Mouse (Mus musculus) liver, embryonic 11.5 days (tissue): ENCODE measurements at regions not wholly inside any gene's neighbourhood (a gene's known extent, or its start where the extent isn't known, plus 50 kb on each side); places are given as distances from the start of the nearest gene placed in this dataset.

Source experiments
- ATAC-seq: fragments of 200-750 bp; cut with Nextera tagmentation; replicated peaks from 2 replicates; pipeline ENCODE4 v1.8.0; 2017; ENCODE audit warnings: moderate number of reproducible peaks, mild to moderate bottlenecking, moderate TSS enrichment, moderate library complexity; ENCODE audit not compliant: low FRiP score
- DNase-seq: peaks from one replicate; pipeline ENCODE4 v3.0.0-alpha.2; 2017; ENCODE audit warnings: low spot score
- H3K27ac ChIP-seq: fragments of 300-500 bp; sonication (generic); 2 replicates; pipeline ENCODE4 v1.5.1; 2014; ENCODE audit warnings: mild to moderate bottlenecking, low read depth, low read length, control low read depth
- H3K27me3 ChIP-seq: fragments of 300-500 bp; sonication (generic); replicated peaks from 2 replicates; pipeline ENCODE4 v1.6.1; 2014; ENCODE audit warnings: low read length, mixed read lengths; ENCODE audit not compliant: control insufficient read depth, insufficient read depth
- H3K36me3 ChIP-seq: fragments of 300-500 bp; sonication (generic); 2 replicates; pipeline ENCODE4 v1.6.1; 2014; ENCODE audit warnings: mild to moderate bottlenecking, low read length, moderate library complexity, mixed read lengths; ENCODE audit not compliant: control insufficient read depth, insufficient read depth
- H3K4me1 ChIP-seq: fragments of 300-500 bp; sonication (generic); replicated peaks from 2 replicates; pipeline ENCODE4 v1.6.1; 2014; ENCODE audit warnings: low read length, mixed read lengths; ENCODE audit not compliant: control insufficient read depth, insufficient read depth
- H3K4me2 ChIP-seq: fragments of 300-500 bp; sonication (generic); 2 replicates; pipeline ENCODE4 v1.6.1; 2014; ENCODE audit warnings: mild to moderate bottlenecking, control low read depth, moderate library complexity
- H3K4me3 ChIP-seq: fragments of 300-500 bp; sonication (generic); 2 replicates; pipeline ENCODE4 v1.5.1; 2014; ENCODE audit warnings: low read depth, low read length, control low read depth
- H3K9ac ChIP-seq: fragments of 300-500 bp; sonication (generic); 2 replicates; pipeline ENCODE4 v1.6.1; 2014; ENCODE audit warnings: low read depth, low read length, control low read depth
- H3K9me3 ChIP-seq: fragments of 300-500 bp; sonication (generic); 2 replicates; pipeline ENCODE4 v1.6.1; 2016; ENCODE audit warnings: low read length, inconsistent platforms, mixed read lengths; ENCODE audit not compliant: control insufficient read depth
- WGBS: fragments of 180-500 bp; shearing (Covaris S2); extraction: QIAGEN DNeasy Blood & Tissue Kit; methylation state at CpG from one replicate; pipeline ENCODE4 v1.1.7; 2014; 5-methylcytosine and 5-hydroxymethylcytosine counted together

GRCm38 (mm10) chr16:76200268-76200667 lies 173.4 kb downstream of the Nrip1 start:
- H3K4me2 ChIP-seq: no peak overlapping the region
- H3K4me3 ChIP-seq: no peak overlapping the region
- ATAC-seq (0 out of 2 replicates have a peak, but pooled peaks have one; percentile 41), DNase-seq (no peak)
- no peaks in the 10 kb centered on the region for H3K27me3 ChIP-seq
- H3K27ac ChIP-seq: no peak overlapping the region
- no peaks in the 10 kb centered on the region for H3K4me1 ChIP-seq
- 68% methylated on average over 3 of the region's 3 CpGs for WGBS
- H3K36me3 ChIP-seq: no peaks in the 10 kb centered on the region
- H3K9ac ChIP-seq: no peak overlapping the region
- no peaks in the 10 kb centered on the region for H3K9me3 ChIP-seq

DNA sequence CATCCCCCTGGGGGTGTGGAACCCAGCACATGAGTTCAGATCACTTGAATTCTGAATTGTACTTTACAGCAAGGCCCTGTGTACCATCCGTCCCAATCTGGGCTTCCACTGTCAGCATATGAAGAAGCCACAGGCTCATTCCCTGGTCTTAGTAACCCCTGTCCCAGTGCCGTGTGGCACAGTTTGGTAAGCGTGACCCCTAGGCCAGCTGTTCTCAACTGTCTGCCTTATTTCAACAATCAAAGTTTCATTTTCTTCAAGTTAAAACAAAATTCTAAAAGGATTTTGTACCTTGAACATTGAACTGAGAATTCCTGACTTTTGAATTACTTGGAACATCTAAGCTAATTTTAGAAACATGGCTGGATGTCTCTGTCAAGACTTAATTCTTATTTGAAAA lies 174.6 kb downstream of the Nrip1 start:
- no peaks in the 10 kb centered on the region for H3K4me1 ChIP-seq
- H3K4me2 ChIP-seq: no peak overlapping the region
- WGBS: 87% methylated on average over 3 of the region's 3 CpGs
- H3K27ac ChIP-seq: no peak overlapping the region
- no peak overlapping the region for H3K4me3 ChIP-seq
- no peak for DNase-seq
- H3K9me3 ChIP-seq: no peaks in the 10 kb centered on the region
- no peaks in the 10 kb centered on the region for H3K36me3 ChIP-seq
- H3K9ac ChIP-seq: no peak overlapping the region
- no peak for ATAC-seq
- H3K27me3 ChIP-seq: no peaks in the 10 kb centered on the region

DNA sequence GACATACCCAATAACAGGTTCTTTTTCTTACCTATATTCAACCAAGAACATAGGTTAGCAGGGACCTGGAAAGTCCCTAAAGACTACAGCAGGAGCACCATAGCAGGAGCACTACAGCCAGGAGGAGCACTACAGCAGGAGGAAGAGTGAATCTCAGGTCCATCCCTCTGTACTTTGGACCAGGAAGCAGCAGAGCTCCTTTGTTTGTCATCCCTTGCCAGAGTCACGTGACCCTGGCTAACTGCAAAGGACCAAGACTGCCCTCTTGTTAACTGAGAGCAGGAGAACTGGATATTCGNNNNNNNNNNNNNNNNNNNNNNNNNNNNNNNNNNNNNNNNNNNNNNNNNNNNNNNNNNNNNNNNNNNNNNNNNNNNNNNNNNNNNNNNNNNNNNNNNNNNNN lies 172.2 kb upstream of the Samsn1 start:
- Histone ChIP-seq H3K36me3 (no peaks in the 10 kb centered on the region), H3K9me3 (no peaks in the 10 kb centered on the region), H3K27me3 (no peaks in the 10 kb centered on the region), H3K27ac (no peak overlapping the region), H3K4me1 (no peaks in the 10 kb centered on the region), H3K9ac (no peak overlapping the region), H3K4me3 (no peak overlapping the region), H3K4me2 (no peak overlapping the region)
- no peak for DNase-seq
- ATAC-seq: no peak
- 80% methylated on average over 2 of the region's 2 CpGs for WGBS

GRCm38 (mm10) chr16:76191135-76191534 lies 169.1 kb upstream of the Samsn1 start:
- no peaks in the 10 kb centered on the region for H3K4me1 ChIP-seq
- 87% methylated on average over 10 of the region's 10 CpGs for WGBS
- ATAC-seq: no peak
- no peaks in the 10 kb centered on the region for H3K9me3 ChIP-seq
- H3K4me2 ChIP-seq: no peak overlapping the region
- no peaks in the 10 kb centered on the region for H3K27me3 ChIP-seq
- no peak overlapping the region for H3K9ac ChIP-seq
- no peak overlapping the region for H3K4me3 ChIP-seq
- no peak for DNase-seq
- no peak overlapping the region for H3K27ac ChIP-seq
- no peaks in the 10 kb centered on the region for H3K36me3 ChIP-seq

DNA sequence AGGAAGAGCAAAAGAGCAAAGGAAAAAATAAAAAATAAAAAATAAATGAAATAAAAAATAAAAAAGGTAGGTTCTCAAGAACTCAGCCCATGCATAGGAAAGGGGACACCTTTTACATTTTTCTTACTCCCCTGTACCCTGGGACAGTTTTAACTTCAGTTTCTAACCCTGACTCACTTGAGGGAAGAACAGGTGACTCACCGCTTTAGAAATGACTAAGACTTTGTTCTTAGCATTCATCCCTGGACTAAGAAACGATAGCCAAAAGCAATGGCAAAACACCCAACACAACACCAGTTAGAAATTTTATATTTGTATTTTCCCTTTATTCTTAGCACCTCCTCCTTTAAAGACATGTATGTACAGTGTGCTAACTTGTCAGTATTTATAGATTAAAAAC lies 161.5 kb upstream of the Samsn1 start:
- H3K36me3 ChIP-seq: no peaks in the 10 kb centered on the region
- H3K27me3 ChIP-seq: no peaks in the 10 kb centered on the region
- H3K9ac ChIP-seq: no peak overlapping the region
- H3K4me3 ChIP-seq: no peak overlapping the region
- no peak overlapping the region for H3K4me2 ChIP-seq
- ATAC-seq (no peak), DNase-seq (no peak)
- H3K27ac ChIP-seq: no peak overlapping the region
- WGBS: 76% methylated on average over 2 of the region's 2 CpGs
- H3K4me1 ChIP-seq: no peaks in the 10 kb centered on the region
- H3K9me3 ChIP-seq: no peaks in the 10 kb centered on the region

DNA sequence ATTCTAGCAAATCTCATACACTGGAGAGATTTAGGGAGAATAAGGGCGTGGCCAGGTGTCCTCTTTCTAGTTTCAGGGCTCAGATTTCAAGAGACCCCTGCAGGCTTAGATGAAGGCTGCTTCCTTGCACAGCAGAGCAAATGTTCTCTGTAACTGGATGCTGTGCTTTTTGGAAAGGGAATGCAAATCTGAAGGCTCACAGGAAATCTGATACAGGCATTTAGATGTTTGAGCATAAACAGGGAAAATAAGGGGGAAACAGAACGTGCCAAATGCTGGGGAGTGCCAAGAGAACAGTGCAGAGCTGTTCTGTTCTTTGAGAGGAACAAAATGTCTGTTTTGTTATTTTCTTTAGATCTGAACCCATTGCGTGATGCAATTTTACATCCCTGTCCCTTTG lies 161.0 kb upstream of the Samsn1 start:
- no peaks in the 10 kb centered on the region for H3K4me1 ChIP-seq
- WGBS: 43% methylated on average over 3 of the region's 3 CpGs
- no peaks in the 10 kb centered on the region for H3K36me3 ChIP-seq
- H3K4me2 ChIP-seq: no peak overlapping the region
- H3K9me3 ChIP-seq: no peaks in the 10 kb centered on the region
- H3K9ac ChIP-seq: no peak overlapping the region
- H3K27me3 ChIP-seq: no peaks in the 10 kb centered on the region
- no peak overlapping the region for H3K4me3 ChIP-seq
- ATAC-seq (no peak), DNase-seq (no peak)
- H3K27ac ChIP-seq: no peak overlapping the region

DNA sequence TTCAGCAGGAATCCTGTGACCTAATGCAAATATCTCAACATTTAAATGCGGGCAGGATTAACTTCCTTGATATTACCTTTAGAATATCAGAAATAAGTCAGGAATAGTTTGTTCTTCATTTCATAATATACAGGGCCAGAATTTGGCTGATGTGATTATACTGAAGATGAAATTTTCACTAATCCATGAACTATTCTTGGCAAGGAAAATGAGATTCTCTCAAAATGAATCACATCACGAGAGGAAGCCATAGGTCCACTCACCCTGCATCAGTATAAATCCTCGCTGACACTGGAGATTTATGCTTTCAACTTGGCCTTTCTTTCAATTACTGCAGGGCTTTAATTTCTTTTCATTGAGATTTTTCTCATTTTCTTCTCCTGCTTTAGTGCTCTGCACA lies 159.5 kb upstream of the Samsn1 start:
- WGBS: 81% methylated on average over 3 of the region's 3 CpGs
- H3K9me3 ChIP-seq: no peaks in the 10 kb centered on the region

GRCm38 (mm10) chr16:76167651-76168050 lies 145.6 kb upstream of the Samsn1 start:
- Histone ChIP-seq H3K4me2 (no peak overlapping the region), H3K9me3 (no peaks in the 10 kb centered on the region), H3K9ac (no peak overlapping the region), H3K27me3 (no peaks in the 10 kb centered on the region), H3K27ac (no peak overlapping the region), H3K4me3 (no peak overlapping the region), H3K36me3 (no peaks in the 10 kb centered on the region), H3K4me1 (no peaks in the 10 kb centered on the region)
- no peak for ATAC-seq
- WGBS: 67% methylated on average over 2 of the region's 2 CpGs
- no peak for DNase-seq

More for the DNA sequence above, 159.5 kb upstream of the Samsn1 start:
- no peaks in the 10 kb centered on the region for H3K4me1 ChIP-seq
- H3K36me3 ChIP-seq: no peaks in the 10 kb centered on the region
- H3K27ac ChIP-seq: no peak overlapping the region
- H3K9ac ChIP-seq: no peak overlapping the region
- DNase-seq (no peak), ATAC-seq (no peak)
- H3K27me3 ChIP-seq: no peaks in the 10 kb centered on the region
- H3K4me2 ChIP-seq: no peak overlapping the region
- H3K4me3 ChIP-seq: no peak overlapping the region

DNA sequence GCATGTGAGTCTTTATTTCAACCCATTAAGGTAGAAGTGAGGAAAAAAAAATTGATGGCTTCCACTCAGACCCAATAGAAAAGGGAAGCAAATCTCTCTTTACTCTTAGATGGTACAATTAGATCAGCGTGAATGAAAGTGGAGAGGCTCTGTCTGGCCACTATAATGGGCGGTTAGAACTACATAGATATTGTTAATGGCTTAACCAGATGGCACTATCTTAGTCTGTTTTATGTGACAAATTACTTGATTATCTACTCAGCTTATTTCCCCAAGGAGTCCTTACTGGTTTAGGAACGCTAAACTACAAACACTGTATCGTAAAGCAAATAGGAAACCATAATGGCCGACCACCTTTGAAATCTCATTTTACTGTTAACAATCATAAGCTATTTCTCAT lies 138.8 kb upstream of the Samsn1 start:
- no peak for ATAC-seq
- DNase-seq: no peak
- H3K27me3 ChIP-seq: no peaks in the 10 kb centered on the region
- WGBS: 86% methylated on average over 5 of the region's 5 CpGs
- H3K4me2 ChIP-seq: no peak overlapping the region
- H3K9me3 ChIP-seq: no peaks in the 10 kb centered on the region
- no peak overlapping the region for H3K4me3 ChIP-seq
- no peaks in the 10 kb centered on the region for H3K4me1 ChIP-seq
- no peaks in the 10 kb centered on the region for H3K36me3 ChIP-seq
- no peak overlapping the region for H3K27ac ChIP-seq
- H3K9ac ChIP-seq: no peak overlapping the region
